Comparison of ENCODE assay signal across 8 mouse cellular contexts in the genomic region with DNA sequence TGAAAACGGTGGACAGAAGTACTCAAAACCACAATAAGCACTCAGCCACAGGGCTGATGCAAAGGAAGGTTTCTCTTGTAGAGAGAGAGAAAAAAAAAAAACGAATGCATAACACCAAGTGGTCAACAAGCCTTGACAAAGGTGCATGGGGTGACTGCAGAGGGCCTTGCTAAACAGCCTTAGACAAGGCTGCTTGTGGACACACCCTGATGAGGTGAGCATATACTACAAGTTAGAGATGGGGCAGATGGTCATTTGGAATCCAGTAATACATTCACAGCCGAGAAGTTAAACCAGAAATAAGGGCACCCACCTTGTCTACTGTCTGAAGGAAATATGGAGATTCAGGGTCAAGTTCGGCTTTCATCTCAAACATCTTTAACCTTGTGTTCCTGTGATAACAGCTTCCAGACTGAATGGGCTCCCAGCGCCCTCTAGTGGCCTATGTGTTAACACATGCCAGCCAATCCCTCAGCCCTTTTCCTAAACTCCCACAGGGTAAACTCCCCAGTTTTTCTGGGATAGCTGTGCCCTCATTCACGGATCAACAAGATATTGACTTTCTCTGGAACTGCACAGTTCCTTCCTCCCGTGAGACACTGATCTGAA.
A peak's percentile ranks its signal among the peaks of the same experiment; 100 is the strongest.
DNase-seq lines count a peak whose midpoint lies in the region; ATAC-seq lines count a peak whose summit lies in the region.

No protein-coding gene starts in this region.

- no peak overlapping the region for H3K4me3 ChIP-seq in forebrain, embryonic 13.5 days
- no peak overlapping the region for H3K4me3 ChIP-seq in hindbrain, embryonic 13.5 days

- no peak overlapping the region for H3K27ac ChIP-seq in forebrain, embryonic 13.5 days
- H3K27ac ChIP-seq in hindbrain, embryonic 13.5 days = no peak overlapping the region

- ATAC-seq in forebrain, embryonic 13.5 days = peak; percentile 75
- peak; percentile 72; the same call in 1 of the 2 replicates for ATAC-seq in hindbrain, embryonic 13.5 days (ENCODE audit: low FRiP score)

- no peak overlapping the region for H3K4me2 ChIP-seq in forebrain, embryonic 13.5 days
- no peak overlapping the region for H3K4me2 ChIP-seq in hindbrain, embryonic 13.5 days

- H3K36me3 ChIP-seq in forebrain, embryonic 13.5 days (ENCODE audit: poor library complexity, severe bottlenecking) = no peaks in the 10 kb centered on the region
- no peaks in the 10 kb centered on the region for H3K36me3 ChIP-seq in hindbrain, embryonic 13.5 days

- peak; percentile 67 for DNase-seq in MN1 (ENCODE audit: low spot score)
- DNase-seq in c-Kit-positive CD71-negative TER-119-negative erythroid progenitor cells, embryonic 14.5 days (ENCODE audit: low read depth) = peak; percentile 52
- DNase-seq in layer of hippocampus, adult 9-11 months = peak; percentile 31
- DNase-seq in lung, postnatal 25 days (ENCODE audit: low spot score) = peak; percentile 50
- DNase-seq in right cerebral cortex, postnatal 10 days (ENCODE audit: low spot score in 2 of 2) = peak; percentile 75 to 85
- DNase-seq in urinary bladder, postnatal 36 days (ENCODE audit: low spot score in 2 of 2) = peak; percentile 64 to 66

- peaks cover 4% of the 10 kb centered on the region; the same call in 1 of the 2 replicates for H3K27me3 ChIP-seq in forebrain, embryonic 13.5 days
- 0 out of 2 replicates have a peak, but pooled peaks cover 8% of the 10 kb centered on the region for H3K27me3 ChIP-seq in hindbrain, embryonic 13.5 days

- WGBS in forebrain, embryonic 13.5 days = 20% methylated on average over 7 of the region's 7 CpGs
- 23% methylated on average over 7 of the region's 7 CpGs for WGBS in hindbrain, embryonic 13.5 days

- no peaks in the 10 kb centered on the region for H3K4me1 ChIP-seq in forebrain, embryonic 13.5 days
- no peaks in the 10 kb centered on the region for H3K4me1 ChIP-seq in hindbrain, embryonic 13.5 days (replicated peaks)

- H3K9me3 ChIP-seq in forebrain, embryonic 13.5 days (replicated peaks) = no peaks in the 10 kb centered on the region
- no peaks in the 10 kb centered on the region for H3K9me3 ChIP-seq in hindbrain, embryonic 13.5 days

- H3K9ac ChIP-seq in forebrain, embryonic 13.5 days = no peak overlapping the region
- H3K9ac ChIP-seq in hindbrain, embryonic 13.5 days = no peak overlapping the region
